Mouse (Mus musculus): Measurements from ENCODE around the gene Yars. TPM values are rescaled to one million over a fixed set of nuclear protein-coding genes. Genes with fewer than 3 reads are reported as not detected.
A peak's percentile ranks its signal among the peaks of the same experiment; 100 is the strongest.
"Not testable (repeated sequence)": the region's sequence is repeated elsewhere in the genome, so short reads cannot be mapped to it uniquely, and the experiment has no call there.

Yars gene
- polyA plus RNA-seq, 1 experiment from 2014 or later: 115 TPM

GRCm38 (mm10) chr4:129191691-129192090 is 2.1 kb downstream of the Yars start:
- H3K4me2 ChIP-seq (replicated peaks): no peak overlapping the region
- H3K36me3 ChIP-seq: peaks cover 14% of the 10 kb centered on the region; the same call in 1 of the 2 replicates
- no peak overlapping the region for H3K4me3 ChIP-seq
- H3K27me3 ChIP-seq: no peaks in the 10 kb centered on the region
- H3K4me1 ChIP-seq: peaks cover 27% of the 10 kb centered on the region
- no peak overlapping the region for H3K27ac ChIP-seq (replicated peaks)
- WGBS: 78% methylated on average over 5 of the region's 5 CpGs
- H3K9ac ChIP-seq (replicated peaks): peak overlapping the region; percentile 76; the same call in 1 of the 2 replicates
- ATAC-seq (replicated peaks): no peak
- H3K9me3 ChIP-seq: no peaks in the 10 kb centered on the region

- no peak for ATAC-seq (replicated peaks)
- no peaks in the 10 kb centered on the region for H3K9me3 ChIP-seq
- peaks cover 19% of the 10 kb centered on the region for H3K4me1 ChIP-seq
- peaks cover 35% of the 10 kb centered on the region for H3K36me3 ChIP-seq
- H3K9ac ChIP-seq (replicated peaks): no peak overlapping the region
- 89% methylated on average over 1 of the region's 1 CpGs for WGBS
- H3K27ac ChIP-seq (replicated peaks): no peak overlapping the region
- H3K4me3 ChIP-seq: no peak overlapping the region
- no peak overlapping the region for H3K4me2 ChIP-seq (replicated peaks)
- no peaks in the 10 kb centered on the region for H3K27me3 ChIP-seq
Measured at GRCm38 (mm10) chr4:129194280-129194679, 4.7 kb downstream of the Yars start.

GRCm38 (mm10) chr4:129197514-129197913 is 8.0 kb downstream of the Yars start:
- H3K9ac ChIP-seq (replicated peaks): no peak overlapping the region
- H3K27ac ChIP-seq (replicated peaks): no peak overlapping the region
- 96% methylated on average over 6 of the region's 6 CpGs for WGBS
- H3K4me1 ChIP-seq: no peaks in the 10 kb centered on the region
- no peaks in the 10 kb centered on the region for H3K9me3 ChIP-seq
- no peaks in the 10 kb centered on the region for H3K27me3 ChIP-seq
- ATAC-seq (replicated peaks): no peak
- H3K4me2 ChIP-seq (replicated peaks): no peak overlapping the region
- no peak overlapping the region for H3K4me3 ChIP-seq
- peaks cover 62% of the 10 kb centered on the region for H3K36me3 ChIP-seq

- WGBS: 93% methylated on average over 10 of the region's 10 CpGs
- no peak for ATAC-seq (replicated peaks)
- no peaks in the 10 kb centered on the region for H3K9me3 ChIP-seq
- H3K4me1 ChIP-seq: no peaks in the 10 kb centered on the region
- no peak overlapping the region for H3K27ac ChIP-seq (replicated peaks)
- no peak overlapping the region for H3K9ac ChIP-seq (replicated peaks)
- no peak overlapping the region for H3K4me2 ChIP-seq (replicated peaks)
- H3K36me3 ChIP-seq: peaks cover 87% of the 10 kb centered on the region
- no peak overlapping the region for H3K4me3 ChIP-seq
- no peaks in the 10 kb centered on the region for H3K27me3 ChIP-seq
Measured at GRCm38 (mm10) chr4:129204655-129205054, 15.1 kb downstream of the Yars start.

GRCm38 (mm10) chr4:129206792-129207191 is 17.2 kb downstream of the Yars start:
- Histone ChIP-seq H3K4me1 (no peaks in the 10 kb centered on the region), H3K36me3 (peaks cover 87% of the 10 kb centered on the region), H3K27ac (replicated peaks) (no peak overlapping the region), H3K9ac (replicated peaks) (no peak overlapping the region), H3K4me3 (no peak overlapping the region), H3K4me2 (replicated peaks) (no peak overlapping the region), H3K27me3 (no peaks in the 10 kb centered on the region), H3K9me3 (no peaks in the 10 kb centered on the region)
- ATAC-seq (replicated peaks): no peak
- 95% methylated on average over 8 of the region's 8 CpGs for WGBS

- Histone ChIP-seq H3K4me1 (no peaks in the 10 kb centered on the region), H3K9ac (replicated peaks) (no peak overlapping the region), H3K4me3 (no peak overlapping the region), H3K27me3 (no peaks in the 10 kb centered on the region), H3K27ac (replicated peaks) (no peak overlapping the region), H3K36me3 (peaks cover 85% of the 10 kb centered on the region), H3K4me2 (replicated peaks) (no peak overlapping the region), H3K9me3 (no peaks in the 10 kb centered on the region)
- 48% methylated on average over 7 of the region's 7 CpGs for WGBS
- ATAC-seq (replicated peaks): no peak
Measured at GRCm38 (mm10) chr4:129209504-129209903, 19.9 kb downstream of the Yars start.

GRCm38 (mm10) chr4:129211461-129211860 is 21.9 kb downstream of the Yars start:
- no peaks in the 10 kb centered on the region for H3K9me3 ChIP-seq
- H3K9ac ChIP-seq (replicated peaks): no peak overlapping the region
- no peaks in the 10 kb centered on the region for H3K27me3 ChIP-seq
- H3K4me1 ChIP-seq: no peaks in the 10 kb centered on the region
- H3K36me3 ChIP-seq: peaks cover 87% of the 10 kb centered on the region
- no peak for ATAC-seq (replicated peaks)
- WGBS: 81% methylated on average over 4 of the region's 4 CpGs
- no peak overlapping the region for H3K4me3 ChIP-seq
- H3K27ac ChIP-seq (replicated peaks): no peak overlapping the region
- no peak overlapping the region for H3K4me2 ChIP-seq (replicated peaks)

- not testable (repeated sequence) for H3K4me3 ChIP-seq; H3K9ac ChIP-seq (replicated peaks); H3K4me1 ChIP-seq; H3K27me3 ChIP-seq; H3K9me3 ChIP-seq; H3K27ac ChIP-seq (replicated peaks); ATAC-seq (replicated peaks); H3K4me2 ChIP-seq (replicated peaks)
- WGBS: 72% methylated on average over 3 of the region's 3 CpGs
- peaks cover 86% of the 10 kb centered on the region for H3K36me3 ChIP-seq
Measured at GRCm38 (mm10) chr4:129212486-129212885, 22.9 kb downstream of the Yars start.

- Histone ChIP-seq H3K27ac (replicated peaks) (no peak overlapping the region), H3K9me3 (no peaks in the 10 kb centered on the region), H3K4me3 (no peak overlapping the region), H3K4me1 (peaks cover 7% of the 10 kb centered on the region), H3K4me2 (replicated peaks) (no peak overlapping the region), H3K27me3 (no peaks in the 10 kb centered on the region), H3K9ac (replicated peaks) (no peak overlapping the region), H3K36me3 (peaks cover 62% of the 10 kb centered on the region)
- 81% methylated on average over 7 of the region's 7 CpGs for WGBS
- ATAC-seq (replicated peaks): no peak
Measured at GRCm38 (mm10) chr4:129218569-129219175, 29.1 kb downstream of the Yars start.

- Histone ChIP-seq H3K9ac (replicated peaks) (no peak overlapping the region), H3K36me3 (peaks cover 57% of the 10 kb centered on the region)
Measured at GRCm38 (mm10) chr4:129219198-129219597, 29.6 kb downstream of the Yars start.

GRCm38 (mm10) chr4:129220376-129221089 is 31.0 kb downstream of the Yars start:
- no peak for ATAC-seq (replicated peaks)

More at GRCm38 (mm10) chr4:129219198-129219597, 29.6 kb downstream of the Yars start:
- no peak overlapping the region for H3K4me3 ChIP-seq
- no peak overlapping the region for H3K4me2 ChIP-seq (replicated peaks)
- no peaks in the 10 kb centered on the region for H3K27me3 ChIP-seq
- no peak for ATAC-seq (replicated peaks)
- H3K27ac ChIP-seq (replicated peaks): no peak overlapping the region
- 84% methylated on average over 10 of the region's 10 CpGs for WGBS
- no peaks in the 10 kb centered on the region for H3K9me3 ChIP-seq
- peaks cover 10% of the 10 kb centered on the region for H3K4me1 ChIP-seq

GRCm38 (mm10) chr4:129221097-129222010 is 31.8 kb downstream of the Yars start:
- H3K27ac ChIP-seq (replicated peaks): no peak overlapping the region
- no peaks in the 10 kb centered on the region for H3K9me3 ChIP-seq
- ATAC-seq (replicated peaks): no peak
- peaks cover 38% of the 10 kb centered on the region for H3K36me3 ChIP-seq
- 76% methylated on average over 23 of the region's 23 CpGs for WGBS
- H3K4me2 ChIP-seq (replicated peaks): no peak overlapping the region
- H3K4me1 ChIP-seq: peaks cover 16% of the 10 kb centered on the region
- no peak overlapping the region for H3K9ac ChIP-seq (replicated peaks)
- no peak overlapping the region for H3K4me3 ChIP-seq
- H3K27me3 ChIP-seq: no peaks in the 10 kb centered on the region; the same call in 1 of the 2 replicates

More at GRCm38 (mm10) chr4:129220376-129221089, 31.0 kb downstream of the Yars start:
- H3K4me2 ChIP-seq (replicated peaks): no peak overlapping the region
- 71% methylated on average over 7 of the region's 7 CpGs for WGBS
- no peaks in the 10 kb centered on the region; the same call in 1 of the 2 replicates for H3K27me3 ChIP-seq
- no peak overlapping the region for H3K27ac ChIP-seq (replicated peaks)
- H3K36me3 ChIP-seq: peaks cover 44% of the 10 kb centered on the region
- H3K9me3 ChIP-seq: no peaks in the 10 kb centered on the region
- no peak overlapping the region for H3K9ac ChIP-seq (replicated peaks)
- peaks cover 10% of the 10 kb centered on the region for H3K4me1 ChIP-seq
- no peak overlapping the region for H3K4me3 ChIP-seq

Measured in forebrain, embryonic 15.5 days (tissue).